Mouse (Mus musculus): Measurements from ENCODE around the gene Nudt13.

Gene Nudt13

DNA sequence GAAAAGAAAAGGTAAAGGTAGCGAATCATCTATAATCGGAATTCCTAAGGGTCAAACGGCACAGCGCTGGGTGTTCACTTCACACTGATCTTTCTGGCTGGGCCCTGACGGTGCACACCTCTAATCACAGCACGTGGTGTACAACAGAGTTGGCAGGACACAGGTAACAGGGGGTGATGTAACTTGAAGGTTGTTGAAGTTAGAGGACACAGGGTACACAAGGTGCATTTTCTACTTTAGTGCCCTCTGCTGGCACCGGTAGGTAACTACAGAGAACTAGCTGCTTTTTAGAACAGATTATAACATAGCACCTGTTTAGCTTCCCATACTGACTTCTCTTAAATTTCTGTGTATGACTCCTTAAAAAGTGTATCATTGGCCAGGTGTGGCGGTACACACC is 45.7 kb downstream of the Nudt13 start:
- DNase-seq (ENCODE audit: low spot score in 2 of 2): no peak

DNA sequence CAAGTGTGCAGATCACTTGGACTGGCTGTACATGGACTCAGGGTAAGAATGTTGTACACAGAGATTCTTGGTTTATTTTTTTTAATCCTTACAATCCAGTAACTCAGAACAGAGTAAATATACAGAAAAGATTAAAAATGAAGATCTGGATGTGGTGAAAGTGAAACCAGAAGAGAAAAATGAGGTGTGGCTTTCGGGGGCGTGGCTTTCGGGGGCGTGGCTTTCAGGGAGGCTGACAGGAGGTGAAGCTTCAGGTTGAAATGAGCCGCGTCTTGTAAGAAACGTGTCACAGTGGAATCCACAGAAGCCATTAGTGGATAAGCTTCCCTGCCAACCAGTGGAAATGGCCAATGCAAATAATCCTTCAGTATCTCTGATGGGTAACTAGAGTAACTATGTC is 46.4 kb downstream of the Nudt13 start:
- no peak for DNase-seq (ENCODE audit: low spot score in 2 of 2)

DNA sequence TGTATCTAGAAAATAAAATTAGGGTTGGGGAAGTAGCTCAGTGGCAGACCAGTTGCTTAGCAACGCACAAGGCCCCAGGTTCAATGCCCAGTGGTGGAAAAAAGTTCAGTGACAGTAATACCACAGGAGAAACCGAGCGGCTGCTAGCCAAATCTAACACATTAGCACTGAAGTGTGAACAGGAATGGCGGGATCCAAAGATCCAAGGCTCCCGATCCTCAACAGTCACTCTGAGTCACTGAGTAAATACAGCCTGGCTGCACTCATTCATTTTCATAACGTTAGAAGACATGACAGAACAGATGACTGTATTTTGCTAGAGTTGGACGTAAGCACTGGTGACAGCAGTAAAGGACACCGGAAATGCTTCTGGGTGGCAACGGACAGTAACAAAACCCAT is 51.4 kb downstream of the Nudt13 start:
- DNase-seq (ENCODE audit: low spot score in 2 of 2): no peak

DNA sequence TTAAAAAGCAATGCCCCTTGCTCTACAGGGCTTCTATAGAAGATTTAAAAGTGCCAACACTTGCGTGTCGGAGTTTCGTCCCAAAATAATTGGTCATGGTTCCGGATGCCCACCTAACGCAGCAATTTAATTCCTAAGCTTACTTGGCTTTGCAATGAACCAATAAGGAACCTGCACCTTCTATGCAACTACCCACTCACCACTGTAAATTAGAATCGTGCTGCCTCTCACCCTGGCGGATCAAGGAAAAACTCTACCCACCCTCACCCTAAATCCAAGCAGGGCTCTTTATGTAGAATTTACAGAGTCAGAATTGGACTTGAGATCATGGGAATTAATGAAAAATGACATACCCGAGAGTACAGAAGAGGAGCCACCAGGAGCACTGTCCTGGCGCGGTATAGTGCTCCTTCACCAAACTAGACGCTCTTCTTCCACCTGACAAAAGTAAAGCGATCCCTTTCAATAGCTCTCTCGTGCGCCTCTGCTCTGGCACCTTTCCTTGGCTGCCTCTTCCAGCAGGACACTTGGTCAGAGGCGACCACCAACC is 53.0 kb downstream of the Nudt13 start:
- DNase-seq (ENCODE audit: low spot score in 2 of 2): no peak

DNA sequence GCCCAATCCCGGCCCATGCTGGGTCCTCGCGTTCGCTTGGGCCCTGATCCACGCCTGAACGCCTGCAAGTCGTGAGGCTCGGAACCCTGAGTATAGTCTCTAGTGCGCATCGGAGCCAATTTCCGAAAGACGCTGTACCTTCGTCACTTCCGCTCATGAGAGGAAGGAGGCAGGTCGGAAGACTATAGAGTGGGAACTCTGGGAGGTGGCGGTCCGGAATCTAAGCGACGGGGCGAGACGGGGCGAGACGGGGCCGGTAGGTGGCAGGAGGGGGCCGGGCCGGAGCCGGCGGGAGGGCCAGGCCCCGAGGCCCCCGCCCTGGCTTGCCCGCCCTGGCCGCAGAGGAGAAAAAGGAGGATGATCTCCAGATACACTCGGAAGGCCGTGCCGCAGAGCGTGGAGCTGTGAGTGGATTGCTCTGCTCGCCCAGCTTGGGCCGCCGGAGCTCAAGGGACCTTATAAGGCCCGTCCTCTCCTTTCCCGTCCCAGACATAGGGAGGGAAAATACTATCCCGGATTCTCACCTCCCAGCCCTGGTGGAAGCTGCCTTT is 53.6 kb downstream of the Nudt13 start, which contains the start of the genes Ecd and Fam149b:
TSS of gene Ecd (minus strand) at position 131 of the 551 bp plus-strand sequence.
TSS of gene Fam149b (plus strand) at position 172 of the 551 bp plus-strand sequence.
- peak; percentile 91 for DNase-seq (ENCODE audit: low spot score in 2 of 2)

DNA sequence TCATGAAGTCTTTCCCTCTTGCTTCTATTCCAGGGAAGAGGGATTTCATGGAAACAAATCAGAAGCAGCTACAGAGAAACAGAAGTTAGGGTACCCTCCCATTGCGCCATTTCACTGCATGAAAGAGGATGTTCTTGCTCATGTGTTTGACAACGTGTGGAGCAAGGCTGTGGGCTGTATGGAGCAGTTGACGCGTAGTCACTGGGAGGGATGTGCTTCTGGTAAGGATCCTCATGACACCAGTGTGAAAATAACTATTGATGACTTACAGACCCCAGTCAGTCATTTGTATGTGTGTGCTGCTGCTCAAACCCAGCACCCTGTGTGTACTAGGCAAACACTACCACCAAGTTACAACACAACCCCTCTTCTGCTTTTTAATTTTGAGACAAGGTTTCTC is 68.7 kb downstream of the Nudt13 start:
- no peak for DNase-seq (ENCODE audit: low spot score in 2 of 2)

Data from frontal cortex, postnatal 25 days (tissue).